Mouse (Mus musculus) gastrocnemius, adult 8-10 months (tissue): ENCODE measurements at regions not wholly inside any gene's neighbourhood (a gene's known extent, or its start where the extent isn't known, plus 50 kb on each side); places are given as distances from the start of the nearest gene placed in this dataset.

Experiments used
- DNase-seq, 2 experiments: peaks; one replicate each; pipeline ENCODE4 v3.0.0; 2022; ENCODE audit warnings: low spot score in 2 of 2

- DNase-seq: no peak
These were observed 144.2 kb downstream of the Ptger3 start for GRCm38 (mm10) chr3:157710790-157711381.

GRCm38 (mm10) chr3:157699961-157700360 is 133.3 kb downstream of the Ptger3 start:
- DNase-seq: no peak

GRCm38 (mm10) chr3:157698529-157698928 is 131.8 kb downstream of the Ptger3 start:
- DNase-seq: no peak

GRCm38 (mm10) chr3:157695128-157696075 is 128.7 kb downstream of the Ptger3 start:
- DNase-seq: no peak
